Mouse (Mus musculus): ENCODE results near the gene Comt. TPM values are rescaled to one million over a fixed set of nuclear protein-coding genes. Genes with fewer than 3 reads are reported as not detected.

Comt gene
- polyA plus RNA-seq (2015; fragmentation: Nextera tagmentation; extraction: Ambion mirVana), result 124 and 125 TPM in 2 replicates

GRCm38 (mm10) chr16:18426802-18427280, at the start of gene Comt:
Gene Comt (minus strand): TSS chr16:18426852.
- no peaks in the 10 kb centered on the region for H3K27me3 ChIP-seq (ENCODE audit: control insufficient read depth, insufficient read depth, low read depth, low read length)
- 53% methylated on average over 5 of the region's 5 CpGs for WGBS
- H3K4me3 ChIP-seq (ENCODE audit: low read length), result peak within 1 kb of the TSS; percentile 78
- ATAC-seq (ENCODE audit: low read depth), result no peak
- H3K4me1 ChIP-seq (replicated peaks; ENCODE audit: control insufficient read depth, insufficient read depth, low read length), result peaks cover 34% of the 10 kb centered on the region
- peaks cover 8% of the 10 kb centered on the region for H3K36me3 ChIP-seq (ENCODE audit: control insufficient read depth, insufficient read depth, low read length)
- peak within 1 kb of the TSS; percentile 75 for H3K27ac ChIP-seq (ENCODE audit: low read length)
- H3K9ac ChIP-seq (ENCODE audit: low read length), result peak within 1 kb of the TSS; percentile 87
- H3K9me3 ChIP-seq (ENCODE audit: control insufficient read depth, low read length), result no peaks in the 10 kb centered on the region
- H3K4me2 ChIP-seq (ENCODE audit: low read depth, low read length), result peak within 1 kb of the TSS; percentile 91

- Histone ChIP-seq H3K36me3 (ENCODE audit: control insufficient read depth, insufficient read depth, low read length) (no peaks in the 10 kb centered on the region; the same call in 1 of the 2 replicates), H3K4me1 (replicated peaks; ENCODE audit: control insufficient read depth, insufficient read depth, low read length) (peaks cover 6% of the 10 kb centered on the region), H3K9me3 (ENCODE audit: control insufficient read depth, low read length) (no peaks in the 10 kb centered on the region), H3K27ac (ENCODE audit: low read length) (no peak overlapping the region), H3K27me3 (ENCODE audit: control insufficient read depth, insufficient read depth, low read depth, low read length) (no peaks in the 10 kb centered on the region), H3K4me2 (ENCODE audit: low read depth, low read length) (no peak overlapping the region), H3K4me3 (ENCODE audit: low read length) (no peak overlapping the region), H3K9ac (ENCODE audit: low read length) (no peak overlapping the region)
- ATAC-seq (ENCODE audit: low read depth), result no peak
- WGBS, result 61% methylated on average over 2 of the region's 2 CpGs
Observed at GRCm38 (mm10) chr16:18474021-18474420, 47.4 kb upstream of the Comt start.

GRCm38 (mm10) chr16:18472976-18473375, 46.3 kb upstream of the Comt start:
- Histone ChIP-seq H3K9ac (ENCODE audit: low read length) (no peak overlapping the region), H3K27me3 (ENCODE audit: control insufficient read depth, insufficient read depth, low read depth, low read length) (no peaks in the 10 kb centered on the region), H3K9me3 (ENCODE audit: control insufficient read depth, low read length) (no peaks in the 10 kb centered on the region), H3K4me3 (ENCODE audit: low read length) (no peak overlapping the region), H3K4me2 (ENCODE audit: low read depth, low read length) (no peak overlapping the region), H3K27ac (ENCODE audit: low read length) (no peak overlapping the region), H3K36me3 (ENCODE audit: control insufficient read depth, insufficient read depth, low read length) (no peaks in the 10 kb centered on the region; the same call in 1 of the 2 replicates), H3K4me1 (replicated peaks; ENCODE audit: control insufficient read depth, insufficient read depth, low read length) (peaks cover 6% of the 10 kb centered on the region)
- peak; percentile 74; the same call in 1 of the 2 replicates for ATAC-seq (ENCODE audit: low read depth)
- 62% methylated on average over 8 of the region's 8 CpGs for WGBS

GRCm38 (mm10) chr16:18472416-18472815, 45.8 kb upstream of the Comt start:
- 74% methylated on average over 4 of the region's 4 CpGs for WGBS
- Histone ChIP-seq H3K9me3 (ENCODE audit: control insufficient read depth, low read length) (no peaks in the 10 kb centered on the region), H3K27ac (ENCODE audit: low read length) (no peak overlapping the region), H3K9ac (ENCODE audit: low read length) (no peak overlapping the region), H3K27me3 (ENCODE audit: control insufficient read depth, insufficient read depth, low read depth, low read length) (no peaks in the 10 kb centered on the region), H3K36me3 (ENCODE audit: control insufficient read depth, insufficient read depth, low read length) (no peaks in the 10 kb centered on the region; the same call in 1 of the 2 replicates), H3K4me3 (ENCODE audit: low read length) (no peak overlapping the region), H3K4me2 (ENCODE audit: low read depth, low read length) (no peak overlapping the region), H3K4me1 (replicated peaks; ENCODE audit: control insufficient read depth, insufficient read depth, low read length) (peaks cover 6% of the 10 kb centered on the region)
- no peak for ATAC-seq (ENCODE audit: low read depth)

GRCm38 (mm10) chr16:18471976-18472375, 45.3 kb upstream of the Comt start:
- 84% methylated on average over 6 of the region's 6 CpGs for WGBS
- no peak overlapping the region for H3K27ac ChIP-seq (ENCODE audit: low read length)
- H3K9me3 ChIP-seq (ENCODE audit: control insufficient read depth, low read length), result no peaks in the 10 kb centered on the region
- no peak overlapping the region for H3K4me3 ChIP-seq (ENCODE audit: low read length)
- no peak overlapping the region for H3K9ac ChIP-seq (ENCODE audit: low read length)
- H3K4me1 ChIP-seq (replicated peaks; ENCODE audit: control insufficient read depth, insufficient read depth, low read length), result peaks cover 6% of the 10 kb centered on the region
- H3K4me2 ChIP-seq (ENCODE audit: low read depth, low read length), result no peak overlapping the region
- no peak for ATAC-seq (ENCODE audit: low read depth)
- no peaks in the 10 kb centered on the region; the same call in 1 of the 2 replicates for H3K36me3 ChIP-seq (ENCODE audit: control insufficient read depth, insufficient read depth, low read length)
- no peaks in the 10 kb centered on the region for H3K27me3 ChIP-seq (ENCODE audit: control insufficient read depth, insufficient read depth, low read depth, low read length)

- peaks cover 6% of the 10 kb centered on the region for H3K4me1 ChIP-seq (replicated peaks; ENCODE audit: control insufficient read depth, insufficient read depth, low read length)
- H3K9ac ChIP-seq (ENCODE audit: low read length), result no peak overlapping the region
- H3K27me3 ChIP-seq (ENCODE audit: control insufficient read depth, insufficient read depth, low read depth, low read length), result no peaks in the 10 kb centered on the region
- H3K27ac ChIP-seq (ENCODE audit: low read length), result no peak overlapping the region
- H3K9me3 ChIP-seq (ENCODE audit: control insufficient read depth, low read length), result no peaks in the 10 kb centered on the region
- no peak overlapping the region for H3K4me2 ChIP-seq (ENCODE audit: low read depth, low read length)
- 0 out of 2 replicates have a peak, but pooled peaks have one; percentile 24 for ATAC-seq (ENCODE audit: low read depth)
- H3K36me3 ChIP-seq (ENCODE audit: control insufficient read depth, insufficient read depth, low read length), result no peaks in the 10 kb centered on the region; the same call in 1 of the 2 replicates
- WGBS, result 62% methylated on average over 11 of the region's 11 CpGs
- H3K4me3 ChIP-seq (ENCODE audit: low read length), result no peak overlapping the region
Observed at GRCm38 (mm10) chr16:18471381-18471955, 44.8 kb upstream of the Comt start.

- 33% methylated on average over 1 of the region's 1 CpGs for WGBS
- H3K9ac ChIP-seq (ENCODE audit: low read length), result no peak overlapping the region
- H3K4me2 ChIP-seq (ENCODE audit: low read depth, low read length), result no peak overlapping the region
- no peaks in the 10 kb centered on the region for H3K27me3 ChIP-seq (ENCODE audit: control insufficient read depth, insufficient read depth, low read depth, low read length)
- no peak overlapping the region for H3K27ac ChIP-seq (ENCODE audit: low read length)
- no peak for ATAC-seq (ENCODE audit: low read depth)
- H3K9me3 ChIP-seq (ENCODE audit: control insufficient read depth, low read length), result no peaks in the 10 kb centered on the region
- peaks cover 6% of the 10 kb centered on the region for H3K4me1 ChIP-seq (replicated peaks; ENCODE audit: control insufficient read depth, insufficient read depth, low read length)
- no peaks in the 10 kb centered on the region; the same call in 1 of the 2 replicates for H3K36me3 ChIP-seq (ENCODE audit: control insufficient read depth, insufficient read depth, low read length)
- no peak overlapping the region for H3K4me3 ChIP-seq (ENCODE audit: low read length)
Observed at GRCm38 (mm10) chr16:18470829-18471228, 44.2 kb upstream of the Comt start.

- peaks cover 13% of the 10 kb centered on the region for H3K4me1 ChIP-seq (replicated peaks; ENCODE audit: control insufficient read depth, insufficient read depth, low read length)
- H3K36me3 ChIP-seq (ENCODE audit: control insufficient read depth, insufficient read depth, low read length), result no peaks in the 10 kb centered on the region; the same call in 1 of the 2 replicates
- ATAC-seq (ENCODE audit: low read depth), result 0 out of 2 replicates have a peak, but pooled peaks have one; percentile 50
- H3K9ac ChIP-seq (ENCODE audit: low read length), result no peak overlapping the region
- no peak overlapping the region for H3K27ac ChIP-seq (ENCODE audit: low read length)
- 57% methylated on average over 3 of the region's 3 CpGs for WGBS
- no peak overlapping the region for H3K4me2 ChIP-seq (ENCODE audit: low read depth, low read length)
- H3K27me3 ChIP-seq (ENCODE audit: control insufficient read depth, insufficient read depth, low read depth, low read length), result no peaks in the 10 kb centered on the region
- H3K4me3 ChIP-seq (ENCODE audit: low read length), result no peak overlapping the region
- H3K9me3 ChIP-seq (ENCODE audit: control insufficient read depth, low read length), result no peaks in the 10 kb centered on the region
Observed at GRCm38 (mm10) chr16:18464271-18464670, 37.6 kb upstream of the Comt start.

GRCm38 (mm10) chr16:18462598-18462997, 35.9 kb upstream of the Comt start:
- no peak; the same call in 1 of the 2 replicates for ATAC-seq (ENCODE audit: low read depth)
- Histone ChIP-seq H3K4me2 (ENCODE audit: low read depth, low read length) (no peak overlapping the region), H3K9ac (ENCODE audit: low read length) (peak overlapping the region; percentile 19; the same call in 1 of the 2 replicates), H3K4me3 (ENCODE audit: low read length) (no peak overlapping the region), H3K4me1 (replicated peaks; ENCODE audit: control insufficient read depth, insufficient read depth, low read length) (peaks cover 19% of the 10 kb centered on the region), H3K27me3 (ENCODE audit: control insufficient read depth, insufficient read depth, low read depth, low read length) (no peaks in the 10 kb centered on the region), H3K9me3 (ENCODE audit: control insufficient read depth, low read length) (no peaks in the 10 kb centered on the region), H3K36me3 (ENCODE audit: control insufficient read depth, insufficient read depth, low read length) (no peaks in the 10 kb centered on the region), H3K27ac (ENCODE audit: low read length) (no peak overlapping the region)
- 40% methylated on average over 8 of the region's 8 CpGs for WGBS
